Mouse (Mus musculus) lung, postnatal 0 days (tissue): ENCODE measurements around the gene Itgae.

Source experiments
- CTCF ChIP-seq: IDR thresholded peaks from 2 replicates; pipeline ENCODE4 v1.5.1; 2016; ENCODE audit warnings: antibody characterized with exemption, mild to moderate bottlenecking
- EP300 ChIP-seq: IDR thresholded peaks from 2 replicates; pipeline ENCODE4 v1.6.1; 2016; ENCODE audit warnings: antibody characterized with exemption, mild to moderate bottlenecking, control low read depth

DNA sequence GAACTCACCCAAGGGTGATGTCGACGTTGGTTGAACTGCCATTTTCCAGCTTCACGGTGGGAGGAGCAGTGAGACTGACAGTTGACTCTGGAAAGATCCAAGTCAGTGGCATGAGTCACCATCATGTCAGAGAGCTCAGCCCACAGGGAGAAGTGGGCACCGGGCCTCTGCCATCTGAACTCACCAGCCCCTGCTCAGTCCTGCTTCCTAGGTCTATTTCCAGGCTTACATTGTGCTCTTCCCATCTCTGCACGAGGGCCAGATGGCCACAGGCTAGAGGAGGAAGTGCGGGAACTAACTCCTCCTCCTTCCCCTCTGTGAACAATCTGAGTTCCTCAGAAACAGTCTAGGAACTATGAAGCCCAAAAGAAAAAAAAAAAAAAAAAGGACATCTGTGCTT lies 102.7 kb downstream of the Itgae start:
- no peak for TF ChIP-seq CTCF
- TF ChIP-seq EP300: no peak
